Mouse (Mus musculus) olfactory bulb, adult 2 months (tissue): ENCODE measurements around the gene Slit2. TPM values are rescaled to one million over a fixed set of nuclear protein-coding genes. Genes with fewer than 3 reads are reported as not detected.

ENCODE experiments used
- H3K27ac ChIP-seq: fragments of 200-500 bp; 2 replicates; pipeline ENCODE4 v1.5.1; 2012; ENCODE audit warnings: low read depth, low read length; ENCODE audit not compliant: insufficient read depth
- H3K4me1 ChIP-seq: fragments of 200-500 bp; 2 replicates; pipeline ENCODE4 v1.6.1; 2012; ENCODE audit warnings: low read length; ENCODE audit not compliant: control insufficient read depth, insufficient read depth
- H3K4me3 ChIP-seq: fragments of 200-500 bp; 2 replicates; pipeline ENCODE4 v1.5.1; 2012; ENCODE audit warnings: mild to moderate bottlenecking, low read depth, low read length, moderate library complexity; ENCODE audit not compliant: insufficient read depth
- CTCF ChIP-seq: fragments of 200-500 bp; IDR thresholded peaks from 2 replicates; pipeline ENCODE4 v1.5.1; 2012; ENCODE audit warnings: low read depth, mild to moderate bottlenecking, low read length, moderate library complexity; ENCODE audit not compliant: insufficient read depth
- POLR2A ChIP-seq: fragments of 200-500 bp; IDR thresholded peaks from 2 replicates; pipeline ENCODE4 v1.6.1; 2012; ENCODE audit warnings: mild to moderate bottlenecking, low read depth, low read length, moderate library complexity; ENCODE audit not compliant: insufficient read depth
- WGBS: fragments of 180-500 bp; shearing (Covaris S2); methylation state at CpG from one replicate; pipeline ENCODE4 v1.1.7; 2018; 5-methylcytosine and 5-hydroxymethylcytosine counted together
- polyA plus RNA-seq: library from polyadenylated mRNA; stranded (reverse); fragments of >200 nt; gene quantifications from 2 replicates; pipeline ENCODE4 v1.2.4, GENCODE M21; 2012; ENCODE audit warnings: low replicate concordance; ENCODE audit not compliant: missing spikeins, insufficient read depth, insufficient read length

The Slit2 gene
- polyA plus RNA-seq, 1 experiment: not detected

DNA sequence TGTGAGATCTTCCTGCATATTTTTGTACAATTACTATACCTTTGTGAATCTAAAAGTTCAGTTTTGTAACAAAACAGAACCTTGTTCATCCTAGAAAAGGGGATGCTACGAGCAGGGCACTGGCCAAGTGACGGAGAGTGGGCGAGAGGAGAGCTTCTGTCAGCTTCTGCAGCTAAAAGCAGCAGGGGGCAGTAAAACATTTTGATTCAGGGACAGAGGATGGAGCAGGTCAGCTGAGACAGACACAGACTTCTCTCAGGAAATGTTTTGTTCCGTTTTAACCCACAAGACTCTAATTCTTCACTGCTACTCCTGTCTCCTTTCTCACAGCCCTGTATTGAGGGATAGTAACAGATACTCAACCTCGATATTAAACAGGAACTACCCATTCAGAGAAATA is 55.1 kb downstream of the Slit2 start:
- H3K4me3 ChIP-seq: no peak overlapping the region
- 58% methylated on average over 5 of the region's 5 CpGs for WGBS
- TF ChIP-seq CTCF (no peak), POLR2A (no peak)
- H3K4me1 ChIP-seq: no peaks in the 10 kb centered on the region
- no peak overlapping the region for H3K27ac ChIP-seq

DNA sequence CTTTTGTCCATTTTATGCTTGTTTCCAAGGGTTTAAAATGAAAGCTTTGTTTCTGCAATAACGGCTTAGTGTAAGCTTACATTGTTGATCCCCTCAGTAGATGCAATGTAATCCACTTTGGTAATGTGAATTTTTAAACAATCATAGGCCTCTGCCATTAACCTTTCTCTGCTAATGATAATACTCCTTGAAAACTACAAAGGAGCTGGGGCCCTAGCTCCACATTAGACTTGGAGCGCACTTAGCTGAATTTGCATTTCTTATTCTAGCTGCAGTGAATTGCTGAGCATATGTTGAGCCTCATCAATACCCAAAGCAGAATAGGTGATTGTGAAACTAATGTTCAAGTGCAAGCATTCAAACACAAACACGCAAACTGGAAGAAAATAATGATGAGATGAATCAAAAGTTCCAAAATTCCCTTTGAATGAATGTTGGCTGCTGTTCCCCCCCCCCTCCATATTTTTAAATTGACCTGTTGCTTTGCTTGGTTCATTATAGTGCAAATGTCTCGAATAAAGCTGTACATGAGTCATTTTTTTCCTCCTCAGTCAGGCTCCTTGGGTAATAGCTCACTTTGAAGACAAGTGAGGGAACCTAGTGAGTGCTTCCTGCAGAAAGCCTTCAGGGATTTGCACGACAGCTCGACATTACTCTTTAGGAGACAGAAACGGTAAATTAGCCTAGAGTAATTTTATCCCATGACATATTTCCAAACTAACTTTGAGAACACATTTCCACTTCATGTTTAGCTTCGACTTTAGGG is 66.2 kb downstream of the Slit2 start:
- TF ChIP-seq POLR2A (no peak), CTCF (no peak)
- Histone ChIP-seq H3K27ac (no peak overlapping the region), H3K4me1 (no peaks in the 10 kb centered on the region), H3K4me3 (no peak overlapping the region)
- 44% methylated on average over 8 of the region's 8 CpGs for WGBS

DNA sequence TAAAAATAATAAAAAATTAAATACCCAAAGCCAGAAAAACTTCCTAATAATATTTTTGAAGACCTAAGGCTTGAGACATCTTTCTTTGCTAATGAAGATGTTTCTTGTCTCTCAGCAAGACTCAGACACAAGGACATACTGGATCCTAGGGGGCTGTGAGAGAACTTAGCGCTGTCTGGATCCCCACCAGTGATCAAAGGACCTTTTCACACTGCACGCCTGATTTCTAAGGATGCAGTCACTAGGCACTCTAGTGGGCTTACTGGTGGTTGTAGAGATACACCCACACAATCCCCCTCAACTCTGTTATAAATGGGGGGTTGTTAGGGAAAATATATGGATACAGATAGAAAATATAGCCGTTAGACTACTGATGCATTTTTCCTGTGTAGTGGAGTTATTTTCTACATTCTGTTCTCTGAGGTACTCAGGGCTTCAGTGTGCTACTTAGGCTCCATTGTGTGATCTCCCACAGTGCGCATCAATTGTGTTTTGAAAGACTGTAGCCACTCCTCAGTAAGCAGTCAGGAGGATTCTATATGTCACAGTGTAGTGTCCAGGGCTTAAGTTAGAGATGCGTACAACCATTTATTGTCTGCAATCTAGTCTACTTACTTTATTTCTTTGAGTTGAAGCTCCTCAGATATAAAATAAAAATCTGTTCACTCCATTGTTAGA is 67.8 kb downstream of the Slit2 start:
- Histone ChIP-seq H3K4me3 (no peak overlapping the region), H3K4me1 (no peaks in the 10 kb centered on the region), H3K27ac (no peak overlapping the region)
- no peak for TF ChIP-seq CTCF
- TF ChIP-seq POLR2A: no peak
- WGBS: 80% methylated on average over 5 of the region's 5 CpGs

- 23% methylated on average over 10 of the region's 10 CpGs for WGBS
- TF ChIP-seq CTCF (no peak), POLR2A (no peak)
- Histone ChIP-seq H3K4me3 (no peak overlapping the region), H3K27ac (no peak overlapping the region), H3K4me1 (0 out of 2 replicates have a peak, but pooled peaks cover 2% of the 10 kb centered on the region)
These were observed 75.7 kb downstream of the Slit2 start for GRCm38 (mm10) chr5:48058612-48059011.

DNA sequence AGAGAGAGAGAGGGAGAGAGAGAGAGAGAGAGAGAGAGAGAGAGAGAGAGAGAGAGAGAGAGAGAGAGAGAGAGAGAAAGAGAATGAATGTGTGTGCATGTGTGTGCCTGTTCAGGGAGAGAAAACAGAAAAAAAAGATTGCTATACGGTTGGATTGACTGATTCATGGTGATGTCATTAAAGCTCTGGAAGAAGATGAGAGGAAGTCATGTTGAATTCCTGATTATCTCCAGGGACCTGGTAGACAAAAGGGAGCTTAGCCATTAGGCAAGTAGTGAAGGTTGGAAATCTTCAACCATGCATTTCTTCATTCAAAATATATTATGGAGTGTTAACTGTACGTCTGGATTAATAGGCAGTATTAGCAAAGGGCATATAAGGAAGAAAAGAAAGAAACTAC is 77.8 kb downstream of the Slit2 start:
- TF ChIP-seq CTCF: no peak
- no peak for TF ChIP-seq POLR2A
- Histone ChIP-seq H3K27ac (no peak overlapping the region), H3K4me1 (0 out of 2 replicates have a peak, but pooled peaks cover 2% of the 10 kb centered on the region), H3K4me3 (no peak overlapping the region)
- 73% methylated on average over 2 of the region's 2 CpGs for WGBS

GRCm38 (mm10) chr5:48078730-48079129 is 95.8 kb downstream of the Slit2 start:
- 32% methylated on average over 1 of the region's 1 CpGs for WGBS
- TF ChIP-seq POLR2A: no peak
- TF ChIP-seq CTCF: no peak
- H3K4me3 ChIP-seq: no peak overlapping the region
- H3K27ac ChIP-seq: no peak overlapping the region
- no peaks in the 10 kb centered on the region for H3K4me1 ChIP-seq

DNA sequence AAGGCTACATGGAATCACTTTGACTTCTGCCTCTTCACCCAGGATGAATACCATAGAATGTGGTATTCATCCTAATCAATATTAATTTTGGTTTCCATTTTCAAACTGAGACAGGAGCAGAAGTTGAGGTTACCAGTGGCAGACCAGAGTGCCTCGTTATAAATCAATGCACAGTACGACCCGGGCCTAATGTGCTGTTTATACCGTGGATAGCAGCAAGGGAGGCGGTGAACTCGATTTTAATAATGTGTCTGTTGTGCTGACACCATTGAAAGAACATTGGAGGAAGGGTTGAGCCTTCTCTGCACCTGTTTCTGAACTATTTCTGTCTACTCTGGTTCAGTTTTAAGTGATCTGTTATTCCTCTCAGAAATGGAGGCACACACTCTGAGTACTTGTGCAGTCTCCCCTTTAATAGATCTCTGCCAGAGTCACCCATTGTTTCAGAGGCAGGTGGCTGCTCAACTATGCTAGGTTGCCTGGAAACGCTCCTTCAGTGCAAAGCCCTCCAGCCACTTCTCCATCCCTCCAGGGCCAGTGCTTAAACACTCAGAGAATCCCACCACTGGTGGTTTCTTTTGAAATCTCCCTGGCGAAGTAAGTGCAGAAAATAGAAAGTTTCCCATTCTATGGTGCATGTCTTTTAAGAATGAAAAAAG is 98.4 kb downstream of the Slit2 start:
- Histone ChIP-seq H3K4me3 (no peak overlapping the region), H3K27ac (no peak overlapping the region)
- 47% methylated on average over 8 of the region's 8 CpGs for WGBS

GRCm38 (mm10) chr5:48113400-48113799 is 130.5 kb downstream of the Slit2 start:
- Histone ChIP-seq H3K4me1 (no peaks in the 10 kb centered on the region), H3K27ac (no peak overlapping the region), H3K4me3 (no peak overlapping the region)
- 27% methylated on average over 1 of the region's 1 CpGs for WGBS
- TF ChIP-seq CTCF (no peak), POLR2A (no peak)

More for the DNA sequence above, 98.4 kb downstream of the Slit2 start:
- TF ChIP-seq CTCF (no peak), POLR2A (no peak)
- H3K4me1 ChIP-seq: no peaks in the 10 kb centered on the region

- Histone ChIP-seq H3K27ac (no peak overlapping the region), H3K4me3 (no peak overlapping the region), H3K4me1 (no peaks in the 10 kb centered on the region)
- WGBS: 59% methylated on average over 4 of the region's 4 CpGs
- TF ChIP-seq POLR2A (no peak), CTCF (no peak)
These were observed 132.1 kb downstream of the Slit2 start for GRCm38 (mm10) chr5:48114969-48115537.
